Mouse (Mus musculus) bone marrow, adult 2 months (tissue): ENCODE results near the gene Cidec.

ENCODE experiments used
- CTCF ChIP-seq: fragments of 200-500 bp; IDR thresholded peaks from 2 replicates; pipeline ENCODE4 v1.5.1; 2011; ENCODE audit warnings: low read length, control low read depth; ENCODE audit not compliant: control insufficient read depth, insufficient read depth
- POLR2A ChIP-seq: fragments of 200-500 bp; IDR thresholded peaks from 2 replicates; pipeline ENCODE4 v1.6.1; 2011; ENCODE audit warnings: low read depth, mild to moderate bottlenecking, control low read depth, low read length, borderline replicate concordance; ENCODE audit not compliant: control insufficient read depth

DNA sequence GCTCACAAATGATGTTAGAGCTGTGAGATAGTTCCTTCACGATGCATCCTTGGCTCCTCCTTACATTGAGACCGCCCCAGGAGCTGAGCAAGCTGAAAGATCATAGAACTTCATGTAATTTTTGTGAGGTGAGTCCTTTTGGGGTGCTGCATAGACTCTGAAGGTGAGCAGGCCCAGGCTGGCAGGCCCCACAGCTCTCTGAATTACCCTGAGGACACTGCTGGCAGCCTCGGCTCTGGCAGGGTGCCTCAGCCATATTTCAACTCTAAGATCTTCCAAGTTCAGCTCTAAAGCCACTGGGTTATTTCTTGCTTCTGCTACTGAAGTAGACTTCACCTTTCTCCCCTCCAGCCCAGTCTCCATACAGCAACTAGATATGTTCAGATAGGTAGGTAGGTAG lies 5.1 kb upstream of the Cidec start:
- TF ChIP-seq CTCF (no peak), POLR2A (no peak)
